Mouse (Mus musculus): Measurements from ENCODE around the gene Rpa3. TPM values are rescaled to one million over a fixed set of nuclear protein-coding genes. Genes with fewer than 3 reads are reported as not detected.

Rpa3 gene
- polyA plus RNA-seq (2014; fragmentation: Nextera tagmentation; extraction: Ambion mirVana) = 208 and 228 TPM in 2 replicates

GRCm38 (mm10) chr6:8259004-8259666 lies at the start of gene Rpa3, which contains the start of the genes Umad1 and Gm45062:
Gene Rpa3 (minus strand): TSS chr6:8259173.
Gene Umad1 (plus strand): TSS chr6:8259288.
Gene Gm45062 (plus strand): TSS chr6:8259450.
- H3K36me3 ChIP-seq (replicated peaks; ENCODE audit: control insufficient read depth, insufficient read depth, low read depth, low read length) = no peaks in the 10 kb centered on the region; the same call in 1 of the 2 replicates
- H3K27ac ChIP-seq (replicated peaks; ENCODE audit: low read depth, low read length) = no peak within 1 kb of the TSS
- WGBS = 0% methylated on average over 55 of the region's 64 CpGs

GRCm38 (mm10) chr6:8307878-8308775 lies 49.2 kb upstream of the Rpa3 start:
- Histone ChIP-seq H3K4me1 (ENCODE audit: control insufficient read depth, insufficient read depth, low read length) (no peaks in the 10 kb centered on the region), H3K27ac (replicated peaks; ENCODE audit: low read depth, low read length) (no peak overlapping the region), H3K9me3 (replicated peaks; ENCODE audit: control insufficient read depth, low read length) (no peaks in the 10 kb centered on the region), H3K4me3 (ENCODE audit: low read depth, low read length) (no peak overlapping the region), H3K9ac (replicated peaks; ENCODE audit: low read length) (no peak overlapping the region), H3K4me2 (ENCODE audit: low read depth, low read length) (no peak overlapping the region), H3K36me3 (replicated peaks; ENCODE audit: control insufficient read depth, insufficient read depth, low read depth, low read length) (no peaks in the 10 kb centered on the region), H3K27me3 (ENCODE audit: control insufficient read depth, insufficient read depth, low read length) (no peaks in the 10 kb centered on the region)
- ATAC-seq (replicated peaks; ENCODE audit: insufficient number of reproducible peaks, low FRiP score, low TSS enrichment, low read depth) (no peak), DNase-seq (ENCODE audit: low spot score) (no peak)
- WGBS = 88% methylated on average over 6 of the region's 6 CpGs

More at GRCm38 (mm10) chr6:8259004-8259666, at the start of gene Rpa3, which contains the start of the genes Umad1 and Gm45062:
- Histone ChIP-seq H3K4me3 (ENCODE audit: low read depth, low read length) (peak within 1 kb of the TSS; percentile 75), H3K27me3 (ENCODE audit: control insufficient read depth, insufficient read depth, low read length) (no peaks in the 10 kb centered on the region), H3K4me2 (ENCODE audit: low read depth, low read length) (peak within 1 kb of the TSS; percentile 61), H3K9ac (replicated peaks; ENCODE audit: low read length) (peak within 1 kb of the TSS; percentile 86), H3K9me3 (replicated peaks; ENCODE audit: control insufficient read depth, low read length) (no peaks in the 10 kb centered on the region), H3K4me1 (ENCODE audit: control insufficient read depth, insufficient read depth, low read length) (no peaks in the 10 kb centered on the region)
- ATAC-seq (replicated peaks; ENCODE audit: insufficient number of reproducible peaks, low FRiP score, low TSS enrichment, low read depth) (peak; percentile 100), DNase-seq (ENCODE audit: low spot score) (peak; percentile 98)

DNA sequence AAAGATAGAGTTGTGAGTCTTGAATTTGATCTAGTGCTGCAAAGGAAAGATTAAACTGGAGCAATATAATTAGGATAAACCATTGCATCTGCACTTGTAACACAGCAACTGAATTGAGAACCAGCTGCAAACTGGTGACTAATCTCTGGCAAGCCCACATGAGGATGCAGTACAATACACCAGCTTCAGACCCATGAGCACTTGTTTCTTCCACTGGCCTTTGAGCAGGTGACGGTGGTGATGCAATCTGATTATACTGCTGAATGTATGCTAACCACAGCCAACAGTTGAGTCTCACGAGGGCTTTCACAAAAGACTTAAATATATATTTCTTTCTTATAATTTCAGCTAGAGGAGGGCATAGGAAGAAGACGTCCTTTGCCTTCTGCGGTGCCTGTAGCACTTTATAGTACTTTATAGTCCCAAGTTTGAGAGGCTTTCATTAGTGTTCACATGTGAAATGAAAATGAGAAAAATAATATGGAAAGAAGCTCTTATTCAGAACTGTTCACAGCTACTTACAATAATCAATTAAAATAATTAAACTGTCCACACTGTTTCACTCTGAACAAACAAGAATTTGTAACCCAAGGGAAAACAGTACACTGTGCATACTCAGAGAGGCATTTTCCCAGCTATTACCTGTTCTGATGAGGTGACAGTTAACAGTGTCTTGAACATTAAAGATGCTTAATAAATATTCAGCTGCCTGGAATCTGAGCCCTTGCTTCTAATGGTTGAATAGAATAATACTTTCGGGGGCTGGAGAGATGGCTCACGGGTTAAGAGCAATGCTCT lies 40.3 kb upstream of the Rpa3 start:
- DNase-seq (ENCODE audit: low spot score) (no peak), ATAC-seq (replicated peaks; ENCODE audit: insufficient number of reproducible peaks, low FRiP score, low TSS enrichment, low read depth) (no peak)
- H3K27ac ChIP-seq (replicated peaks; ENCODE audit: low read depth, low read length) = no peak overlapping the region
- H3K4me1 ChIP-seq (ENCODE audit: control insufficient read depth, insufficient read depth, low read length) = no peaks in the 10 kb centered on the region
- no peaks in the 10 kb centered on the region for H3K27me3 ChIP-seq (ENCODE audit: control insufficient read depth, insufficient read depth, low read length)
- no peaks in the 10 kb centered on the region for H3K36me3 ChIP-seq (replicated peaks; ENCODE audit: control insufficient read depth, insufficient read depth, low read depth, low read length)
- H3K9ac ChIP-seq (replicated peaks; ENCODE audit: low read length) = no peak overlapping the region
- WGBS = 90% methylated on average over 6 of the region's 6 CpGs
- H3K4me2 ChIP-seq (ENCODE audit: low read depth, low read length) = no peak overlapping the region
- no peak overlapping the region for H3K4me3 ChIP-seq (ENCODE audit: low read depth, low read length)
- H3K9me3 ChIP-seq (replicated peaks; ENCODE audit: control insufficient read depth, low read length) = no peaks in the 10 kb centered on the region

GRCm38 (mm10) chr6:8294048-8294784 lies 35.2 kb upstream of the Rpa3 start:
- 79% methylated on average over 4 of the region's 4 CpGs for WGBS
- no peak overlapping the region for H3K4me3 ChIP-seq (ENCODE audit: low read depth, low read length)
- ATAC-seq (replicated peaks; ENCODE audit: insufficient number of reproducible peaks, low FRiP score, low TSS enrichment, low read depth) (no peak), DNase-seq (ENCODE audit: low spot score) (peak; percentile 38)
- no peak overlapping the region for H3K9ac ChIP-seq (replicated peaks; ENCODE audit: low read length)
- H3K4me2 ChIP-seq (ENCODE audit: low read depth, low read length) = no peak overlapping the region
- H3K36me3 ChIP-seq (replicated peaks; ENCODE audit: control insufficient read depth, insufficient read depth, low read depth, low read length) = no peaks in the 10 kb centered on the region
- no peaks in the 10 kb centered on the region for H3K9me3 ChIP-seq (replicated peaks; ENCODE audit: control insufficient read depth, low read length)
- no peaks in the 10 kb centered on the region for H3K27me3 ChIP-seq (ENCODE audit: control insufficient read depth, insufficient read depth, low read length)
- no peaks in the 10 kb centered on the region for H3K4me1 ChIP-seq (ENCODE audit: control insufficient read depth, insufficient read depth, low read length)
- no peak overlapping the region for H3K27ac ChIP-seq (replicated peaks; ENCODE audit: low read depth, low read length)

GRCm38 (mm10) chr6:8288755-8289580 lies 30.0 kb upstream of the Rpa3 start:
- Histone ChIP-seq H3K4me1 (ENCODE audit: control insufficient read depth, insufficient read depth, low read length) (no peaks in the 10 kb centered on the region), H3K27ac (replicated peaks; ENCODE audit: low read depth, low read length) (no peak overlapping the region), H3K36me3 (replicated peaks; ENCODE audit: control insufficient read depth, insufficient read depth, low read depth, low read length) (no peaks in the 10 kb centered on the region), H3K4me3 (ENCODE audit: low read depth, low read length) (no peak overlapping the region), H3K4me2 (ENCODE audit: low read depth, low read length) (no peak overlapping the region), H3K27me3 (ENCODE audit: control insufficient read depth, insufficient read depth, low read length) (no peaks in the 10 kb centered on the region), H3K9me3 (replicated peaks; ENCODE audit: control insufficient read depth, low read length) (no peaks in the 10 kb centered on the region), H3K9ac (replicated peaks; ENCODE audit: low read length) (no peak overlapping the region)
- WGBS = 85% methylated on average over 4 of the region's 4 CpGs
- DNase-seq (ENCODE audit: low spot score) (no peak), ATAC-seq (replicated peaks; ENCODE audit: insufficient number of reproducible peaks, low FRiP score, low TSS enrichment, low read depth) (no peak)

DNA sequence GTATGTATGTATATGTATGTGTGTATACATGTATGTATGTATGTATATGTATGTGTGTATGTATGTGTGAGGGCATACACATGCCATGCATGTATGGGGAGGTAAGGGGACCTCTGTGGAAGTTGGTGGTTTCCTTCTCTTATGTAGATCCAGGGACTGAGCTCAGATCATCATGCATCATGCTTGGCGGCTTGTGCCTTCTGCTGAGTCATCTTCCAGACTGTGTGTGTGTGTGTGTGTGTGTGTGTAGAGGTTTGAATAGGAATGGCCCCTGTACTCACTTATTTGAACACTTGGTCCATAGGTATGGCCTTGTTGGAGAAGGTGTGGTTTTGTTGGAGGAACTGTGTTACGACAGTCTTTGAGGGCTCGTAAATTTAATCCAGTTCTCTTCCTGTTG lies 27.2 kb upstream of the Rpa3 start:
- Histone ChIP-seq H3K27ac (replicated peaks; ENCODE audit: low read depth, low read length) (no peak overlapping the region), H3K9ac (replicated peaks; ENCODE audit: low read length) (no peak overlapping the region), H3K4me2 (ENCODE audit: low read depth, low read length) (no peak overlapping the region), H3K27me3 (ENCODE audit: control insufficient read depth, insufficient read depth, low read length) (no peaks in the 10 kb centered on the region), H3K4me1 (ENCODE audit: control insufficient read depth, insufficient read depth, low read length) (no peaks in the 10 kb centered on the region), H3K4me3 (ENCODE audit: low read depth, low read length) (no peak overlapping the region), H3K9me3 (replicated peaks; ENCODE audit: control insufficient read depth, low read length) (no peaks in the 10 kb centered on the region), H3K36me3 (replicated peaks; ENCODE audit: control insufficient read depth, insufficient read depth, low read depth, low read length) (no peaks in the 10 kb centered on the region)
- WGBS = 94% methylated on average over 3 of the region's 3 CpGs
- no peak for DNase-seq (ENCODE audit: low spot score)
- ATAC-seq (replicated peaks; ENCODE audit: insufficient number of reproducible peaks, low FRiP score, low TSS enrichment, low read depth) = no peak
